26 mouse cellular contexts compared by ENCODE assay signal in the genomic region with DNA sequence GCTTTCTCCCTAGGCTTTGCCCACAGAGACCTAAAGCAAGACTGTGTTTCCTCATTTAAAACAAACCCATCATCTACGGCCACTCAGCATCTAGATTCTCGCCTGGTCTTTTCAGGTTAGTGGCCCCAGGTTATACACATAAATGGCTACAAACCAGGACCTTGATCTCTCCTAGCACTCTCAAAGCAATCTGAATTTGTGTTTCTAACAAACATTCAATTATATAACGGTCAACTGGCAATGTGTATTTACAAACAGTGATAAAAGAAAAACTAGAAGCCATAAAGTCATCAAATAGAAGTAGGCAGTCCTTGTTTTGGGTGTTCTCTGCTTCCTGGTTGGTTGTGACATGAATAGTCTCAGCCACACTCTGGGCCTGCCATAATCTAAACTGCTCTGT. TPM values are rescaled to one million over a fixed set of nuclear protein-coding genes. Genes with fewer than 3 reads are reported as not detected.
DNase-seq lines count a peak whose midpoint lies in the region; ATAC-seq and TF ChIP-seq lines count a peak whose summit lies in the region.
"Had no signal": no experiment of that assay in that cellular context is flagged by ENCODE, and none has a peak within 500 bp of the region (broad histone marks: within the 10 kb centered on the region; RNA-seq: fewer than 3 reads in every experiment).

No protein-coding gene starts in this region.

- 21% methylated on average over 3 of the region's 3 CpGs for WGBS in liver, adult 2 months
- 84% methylated on average over 3 of the region's 3 CpGs for WGBS in heart, embryonic 11.5 days (ENCODE audit: insufficient replicate concordance)

- H3K27me3 ChIP-seq in liver, adult 2 months (ENCODE audit: control insufficient read depth, insufficient read depth, low read length) = no peaks in the 10 kb centered on the region
- no peaks in the 10 kb centered on the region for H3K27me3 ChIP-seq in CH12.LX (replicated peaks)
- H3K27me3 ChIP-seq in heart, embryonic 11.5 days (ENCODE audit: control insufficient read depth, insufficient read depth, low read length) = no peaks in the 10 kb centered on the region
- H3K27me3 ChIP-seq: embryonic facial prominence, embryonic 13.5 days; embryonic facial prominence, embryonic 15.5 days; forebrain, embryonic 12.5 days had no signal

- dilution Hi-C loops in CH12.LX (cut with MboI; ENCODE audit: extremely low pct_ligation_motif_present, extremely low pct_unique_long_range_greater_than_20kb, low sequenced_read_pairs) = no loop called here

- TF ChIP-seq EP300 in CH12.LX (IDR thresholded peaks at IDR 0.05; ENCODE audit: low read length) = no peak

- no peaks in the 10 kb centered on the region for H3K36me3 ChIP-seq in liver, adult 2 months (ENCODE audit: control insufficient read depth, insufficient read depth, low read length)
- peaks cover 0 to 7% of the 10 kb centered on the region in 2 experiments for H3K36me3 ChIP-seq in CH12.LX (replicated peaks in 1 of 2; ENCODE audit: control insufficient read depth in 1 of 2, insufficient read depth in 1 of 2, low read length in 1 of 2)
- H3K36me3 ChIP-seq in heart, embryonic 11.5 days (ENCODE audit: control insufficient read depth, insufficient read depth, low read length) = no peaks in the 10 kb centered on the region
- H3K36me3 ChIP-seq: embryonic facial prominence, embryonic 13.5 days; embryonic facial prominence, embryonic 15.5 days; forebrain, embryonic 10.5 days; forebrain, embryonic 12.5 days had no signal

- no peak overlapping the region for H3K9ac ChIP-seq in liver, adult 2 months (ENCODE audit: low read depth, low read length)
- H3K9ac ChIP-seq in CH12.LX (ENCODE audit: insufficient read depth, low read depth) = peak overlapping the region; percentile 36
- no peak overlapping the region for H3K9ac ChIP-seq in heart, embryonic 11.5 days (ENCODE audit: low read depth, low read length)
- H3K9ac ChIP-seq: embryonic facial prominence, embryonic 13.5 days; embryonic facial prominence, embryonic 15.5 days; forebrain, embryonic 12.5 days had no signal

- H3K4me2 ChIP-seq in CH12.LX (ENCODE audit: insufficient read depth, low read depth, poor library complexity, severe bottlenecking) = peak overlapping the region; percentile 82
- no peak overlapping the region for H3K4me2 ChIP-seq in heart, embryonic 11.5 days
- H3K4me2 ChIP-seq: embryonic facial prominence, embryonic 13.5 days; embryonic facial prominence, embryonic 15.5 days; forebrain, embryonic 12.5 days had no signal

- H3K9me3 ChIP-seq in CH12.LX (replicated peaks; ENCODE audit: low read length) = no peaks in the 10 kb centered on the region
- H3K9me3 ChIP-seq in heart, embryonic 11.5 days (replicated peaks; ENCODE audit: control insufficient read depth, low read length) = no peaks in the 10 kb centered on the region
- H3K9me3 ChIP-seq: embryonic facial prominence, embryonic 13.5 days; embryonic facial prominence, embryonic 15.5 days; forebrain, embryonic 10.5 days; forebrain, embryonic 12.5 days had no signal

- ATAC-seq in heart, embryonic 11.5 days (replicated peaks; ENCODE audit: insufficient number of reproducible peaks, low FRiP score, low TSS enrichment) = no peak
- ATAC-seq: CD4-positive, CD25-positive, alpha-beta regulatory T cell, adult 4 months; forebrain, embryonic 14.5 days; forebrain, embryonic 16.5 days had no signal

- in situ Hi-C loops in CH12.LX (cut with MboI; ENCODE audit: low pct_ligation_motif_present, low pct_unique_long_range_greater_than_20kb, low sequenced_read_pairs) = no loop called here

- no peak for TF ChIP-seq POLR2A in liver, adult 2 months (IDR thresholded peaks at IDR 0.05; ENCODE audit: extremely low read depth, insufficient read depth, low read length)
- no peak for TF ChIP-seq POLR2A in CH12.LX (IDR thresholded peaks at IDR 0.05; ENCODE audit: low read depth, low read length)

- peaks cover 47% of the 10 kb centered on the region for H3K79me2 ChIP-seq in liver, adult 2 months (ENCODE audit: control insufficient read depth, insufficient read depth, low read length)
- peaks cover 79% of the 10 kb centered on the region for H3K79me2 ChIP-seq in CH12.LX (replicated peaks; ENCODE audit: control insufficient read depth, extremely low read depth, insufficient read depth, poor library complexity, severe bottlenecking)

- TF ChIP-seq CTCF in liver, adult 2 months (IDR thresholded peaks at IDR 0.05; ENCODE audit: low read depth, low read length) = no peak
- TF ChIP-seq CTCF in CH12.LX (conservative IDR thresholded peaks at IDR 0.05 in 1 of 2, IDR thresholded peaks at IDR 0.05 in 1 of 2; ENCODE audit: low read depth in 2 of 2, low read length in 2 of 2) = no peak

- intact Hi-C loops in heart, postnatal 25 days (cut with DNase I) = no loop called here

- peak overlapping the region; percentile 34 for H3K27ac ChIP-seq in liver, adult 2 months (replicated peaks; ENCODE audit: insufficient read depth, low read depth, low read length)
- peak overlapping the region; percentile 79 for H3K27ac ChIP-seq in CH12.LX (ENCODE audit: insufficient read depth, low read depth)
- H3K27ac ChIP-seq in heart, embryonic 11.5 days (ENCODE audit: low read depth, low read length) = no peak overlapping the region
- H3K27ac ChIP-seq: embryonic facial prominence, embryonic 13.5 days; embryonic facial prominence, embryonic 15.5 days; forebrain, embryonic 10.5 days; forebrain, embryonic 12.5 days had no signal

- TF ChIP-seq RAD21 in CH12.LX (IDR thresholded peaks at IDR 0.05; ENCODE audit: low read depth, low read length) = no peak

- no peak overlapping the region for H3K4me3 ChIP-seq in liver, adult 2 months (ENCODE audit: insufficient read depth, low read depth, low read length)
- peak overlapping the region in 2 of 3 experiments; percentile 28 to 39 for H3K4me3 ChIP-seq in CH12.LX (replicated peaks in 1 of 3; ENCODE audit: low read depth in 2 of 3, low read length in 2 of 3, poor library complexity in 1 of 3)
- H3K4me3 ChIP-seq in heart, embryonic 11.5 days (ENCODE audit: low read depth, low read length) = no peak overlapping the region
- H3K4me3 ChIP-seq: embryonic facial prominence, embryonic 13.5 days; embryonic facial prominence, embryonic 15.5 days; erythroblast, embryonic 14.5 days; forebrain, embryonic 10.5 days; forebrain, embryonic 12.5 days had no signal

- peak; percentile 69 for DNase-seq in liver, adult 2 months (ENCODE audit: extremely low read depth, low read depth, low spot score)
- DNase-seq in liver = no peak
- DNase-seq in A20 (ENCODE audit: low read depth, low spot score) = peak; percentile 73
- DNase-seq in CH12.LX (ENCODE audit: extremely low read depth) = no peak
- peak; percentile 9 for DNase-seq in induced T-regulatory cell, adult 2 months (ENCODE audit: low read depth)
- no peak for DNase-seq in heart, postnatal 25 days (ENCODE audit: low spot score)
- DNase-seq in kidney, adult 9 months = no peak
- DNase-seq: adrenal gland, adult 8-10 months; adrenal gland, postnatal 14 days; adrenal gland, postnatal 36 days; B cell, adult 2 months; cerebellum, adult 11 months; cerebellum, adult 18-20 months; cerebellum, adult 9-10 months; cerebellum, postnatal 14 days; cerebellum, postnatal 36 days; embryo, embryonic 11 days had no signal

- H3K4me1 ChIP-seq in liver, adult 2 months (ENCODE audit: control insufficient read depth, insufficient read depth, low read length) = peaks cover 57% of the 10 kb centered on the region
- H3K4me1 ChIP-seq in CH12.LX (ENCODE audit: control insufficient read depth in 1 of 2, insufficient read depth in 2 of 2) = peaks cover 9 to 71% of the 10 kb centered on the region in 2 experiments; a peak in 3 of 4 replicates
- H3K4me1 ChIP-seq in heart, embryonic 11.5 days (ENCODE audit: control insufficient read depth, insufficient read depth, low read length) = peaks cover 10% of the 10 kb centered on the region

TF ChIP-seq in CH12.LX, 34 proteins besides CTCF, POLR2A, EP300 and RAD21 (continues in another document):
- TF ChIP-seq CHD1 (IDR thresholded peaks at IDR 0.05; ENCODE audit: low read depth, low read length) (no peak), BHLHE40 (IDR thresholded peaks at IDR 0.05; ENCODE audit: low read depth, low read length) (no peak), CHD2 (IDR thresholded peaks at IDR 0.05; ENCODE audit: low read length) (no peak), IRF4 (IDR thresholded peaks at IDR 0.05; ENCODE audit: low read depth, low read length) (no peak), HCFC1 (IDR thresholded peaks at IDR 0.05; ENCODE audit: low read depth, low read length) (no peak), MYC (IDR thresholded peaks at IDR 0.05; ENCODE audit: low read depth, low read length) (no peak), JUND (conservative IDR thresholded peaks at IDR 0.05; ENCODE audit: low read depth, low read length) (no peak), E2F4 (IDR thresholded peaks at IDR 0.05; ENCODE audit: insufficient replicate concordance, low read depth, low read length) (no peak), RCOR1 (conservative IDR thresholded peaks at IDR 0.05; ENCODE audit: low read depth, low read length) (no peak), UBTF (IDR thresholded peaks at IDR 0.05; ENCODE audit: low read depth, low read length) (no peak), ZNF384 (IDR thresholded peaks at IDR 0.05; ENCODE audit: low read depth, low read length) (no peak), SIN3A (IDR thresholded peaks at IDR 0.05; ENCODE audit: low read length) (no peak), POLR2AphosphoS2 (IDR thresholded peaks at IDR 0.05; ENCODE audit: low read depth, low read length) (no peak), MAX (IDR thresholded peaks at IDR 0.05; ENCODE audit: low read length) (no peak), ZMIZ1 (IDR thresholded peaks at IDR 0.05; ENCODE audit: low read depth, low read length) (no peak), USF1 (IDR thresholded peaks at IDR 0.05; ENCODE audit: low read depth, low read length) (no peak), ZKSCAN1 (IDR thresholded peaks at IDR 0.05; ENCODE audit: borderline replicate concordance, low read depth, low read length) (no peak)

RNA-seq across cellular contexts. Expression of a gene that starts 22.9 kb away (rescaled TPM):
- total RNA-seq in liver, adult 2 months (2014; rRNA removed) = 11.0 and 14.4 TPM in 2 replicates
- polyA plus RNA-seq in liver, adult 2 months (2012; rRNA removed) = 19.7 and 24.1 TPM in 2 replicates
- total RNA-seq in CH12.LX (2012; rRNA removed) (25.6 and 30.1 TPM in 2 replicates), CH12.LX (2014; rRNA removed) (19.4 and 20.3 TPM in 2 replicates)
- polyA plus RNA-seq in CH12.LX (2012; ENCODE audit: insufficient read length, low read depth) = 18.8 and 22.9 TPM in 2 replicates
- 9.4 and 11.0 TPM in 2 replicates for polyA plus RNA-seq in heart, embryonic 11.5 days (2014; fragmentation: Nextera tagmentation; extraction: Ambion mirVana)
- 10 to 100 TPM; 10.1 to 10.7 TPM for total RNA-seq in heart, postnatal 25 days (2021)

RNA-seq across cellular contexts. Expression of a gene that starts 23.4 kb away (rescaled TPM):
- 48.5 and 52.1 TPM in 2 replicates for total RNA-seq in liver, adult 2 months (2014; rRNA removed)
- 18.2 and 21.7 TPM in 2 replicates for polyA plus RNA-seq in liver, adult 2 months (2012; rRNA removed)
- total RNA-seq in CH12.LX (2012; rRNA removed) = 293 and 334 TPM in 2 replicates
- 354 and 381 TPM in 2 replicates for total RNA-seq in CH12.LX (2014; rRNA removed)
- 300 and 322 TPM in 2 replicates for polyA plus RNA-seq in CH12.LX (2012; ENCODE audit: insufficient read length, low read depth)
- 103 TPM in 2 replicates for polyA plus RNA-seq in heart, embryonic 11.5 days (2014; fragmentation: Nextera tagmentation; extraction: Ambion mirVana)
- 10 to 100 TPM; 73.2 to 73.8 TPM for total RNA-seq in heart, postnatal 25 days (2021)

Comparison
In these comparisons a context has a peak if more than half of its experiments do, and no peak if none do; other contexts are left out.
1. DNase-seq: peak in liver, adult 2 months (single experiment), A20 (single experiment) and induced T-regulatory cell, adult 2 months (single experiment); none in liver (single experiment), CH12.LX (single experiment), heart, postnatal 25 days (single experiment) and kidney, adult 9 months (single experiment).
2. H3K4me3 ChIP-seq: peak in CH12.LX (2 of 3); none in liver, adult 2 months (single experiment) and heart, embryonic 11.5 days (single experiment).